In the genomic region with DNA sequence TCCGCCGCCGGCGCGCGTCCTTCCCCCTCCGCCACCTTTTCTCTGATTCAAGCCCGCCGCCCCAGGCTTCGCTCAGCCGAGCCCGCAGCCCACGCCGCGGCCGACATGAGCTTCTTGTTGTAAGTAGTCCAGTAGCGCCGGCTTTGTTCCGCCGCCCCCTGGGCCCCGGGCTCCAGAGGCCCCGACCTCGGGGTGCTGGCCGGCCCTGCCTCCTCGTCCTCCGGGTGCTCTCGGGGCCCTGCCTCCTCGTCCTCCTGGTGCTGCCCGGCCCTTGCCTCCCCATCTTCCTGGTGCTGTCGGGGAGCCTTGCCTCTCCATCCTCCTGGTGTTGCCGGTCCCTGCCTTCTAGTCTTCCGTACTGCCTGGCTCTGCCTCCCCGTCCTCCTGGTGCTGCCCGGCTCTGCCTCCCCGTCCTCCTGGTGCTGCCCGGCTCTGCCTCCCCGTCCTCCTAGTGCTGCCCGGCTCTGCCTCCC, we compare ENCODE assay signal across 8 mouse cellular contexts. TPM values are rescaled to one million over a fixed set of nuclear protein-coding genes. Genes with fewer than 3 reads are reported as not detected.
DNase-seq lines count a peak whose midpoint lies in the region; ATAC-seq and TF ChIP-seq lines count a peak whose summit lies in the region.

No protein-coding gene starts in this region.

- peak overlapping the region; percentile 98 for H3K4me3 ChIP-seq in lung, postnatal 0 days (ENCODE audit: low read depth, low read length)
- peak overlapping the region; percentile 99 for H3K4me3 ChIP-seq in intestine, postnatal 0 days (ENCODE audit: low read depth, low read length)
- peak overlapping the region; percentile 99 for H3K4me3 ChIP-seq in neural tube, embryonic 15.5 days (replicated peaks)

- no peaks in the 10 kb centered on the region for H3K9me3 ChIP-seq in lung, postnatal 0 days (ENCODE audit: low read length)
- H3K9me3 ChIP-seq in intestine, postnatal 0 days (ENCODE audit: control insufficient read depth): no peaks in the 10 kb centered on the region
- H3K9me3 ChIP-seq in neural tube, embryonic 15.5 days (replicated peaks): no peaks in the 10 kb centered on the region

- no peaks in the 10 kb centered on the region for H3K36me3 ChIP-seq in lung, postnatal 0 days (ENCODE audit: insufficient read depth, low read length)
- no peaks in the 10 kb centered on the region for H3K36me3 ChIP-seq in intestine, postnatal 0 days (ENCODE audit: control insufficient read depth, insufficient read depth)
- H3K36me3 ChIP-seq in neural tube, embryonic 15.5 days: no peaks in the 10 kb centered on the region

- peak overlapping the region; percentile 98 for H3K27ac ChIP-seq in lung, postnatal 0 days (ENCODE audit: low read length)
- peak overlapping the region; percentile 97 for H3K27ac ChIP-seq in intestine, postnatal 0 days (ENCODE audit: low read depth, low read length)
- peak overlapping the region; percentile 93 for H3K27ac ChIP-seq in neural tube, embryonic 15.5 days (replicated peaks)

- H3K9ac ChIP-seq in lung, postnatal 0 days (replicated peaks; ENCODE audit: low read depth): peak overlapping the region; percentile 86
- peak overlapping the region; percentile 97 for H3K9ac ChIP-seq in intestine, postnatal 0 days (ENCODE audit: low read depth, low read length)
- H3K9ac ChIP-seq in neural tube, embryonic 15.5 days (replicated peaks): peak overlapping the region; percentile 99

- ATAC-seq in lung, postnatal 0 days: peak; percentile 59
- peak; percentile 5; the same call in 1 of the 2 replicates for ATAC-seq in erythroblast, adult 5-6 weeks (replicated peaks; ENCODE audit: low FRiP score, poor library complexity, severe bottlenecking)
- ATAC-seq in intestine, postnatal 0 days: peak; percentile 46
- ATAC-seq in neural tube, embryonic 15.5 days (ENCODE audit: low FRiP score): peak; percentile 77

- H3K4me1 ChIP-seq in lung, postnatal 0 days (ENCODE audit: insufficient read depth, low read depth, low read length): peaks cover 14% of the 10 kb centered on the region; the same call in 1 of the 2 replicates
- H3K4me1 ChIP-seq in intestine, postnatal 0 days (replicated peaks; ENCODE audit: control insufficient read depth, insufficient read depth, low read length): peaks cover 6% of the 10 kb centered on the region; the same call in 1 of the 2 replicates
- peaks cover 31% of the 10 kb centered on the region for H3K4me1 ChIP-seq in neural tube, embryonic 15.5 days

- WGBS in lung, postnatal 0 days: 0% methylated on average over 25 of the region's 38 CpGs
- WGBS in intestine, postnatal 0 days: under 1% methylated on average over 37 of the region's 38 CpGs
- WGBS in neural tube, embryonic 15.5 days: under 1% methylated on average over 37 of the region's 38 CpGs

- H3K4me2 ChIP-seq in lung, postnatal 0 days (replicated peaks; ENCODE audit: low read depth, low read length): peak overlapping the region; percentile 75
- peak overlapping the region; percentile 87 for H3K4me2 ChIP-seq in intestine, postnatal 0 days (replicated peaks; ENCODE audit: low read depth)
- peak overlapping the region; percentile 84 for H3K4me2 ChIP-seq in neural tube, embryonic 15.5 days

- H3K27me3 ChIP-seq in lung, postnatal 0 days (replicated peaks; ENCODE audit: insufficient read depth, low read length): no peaks in the 10 kb centered on the region
- no peaks in the 10 kb centered on the region for H3K27me3 ChIP-seq in intestine, postnatal 0 days (replicated peaks; ENCODE audit: control insufficient read depth, insufficient read depth, low read length)
- no peaks in the 10 kb centered on the region for H3K27me3 ChIP-seq in neural tube, embryonic 15.5 days (replicated peaks)

- peak; percentile 51 for DNase-seq in lung, postnatal 0 days (ENCODE audit: low spot score)
- DNase-seq in lung, postnatal 25 days (ENCODE audit: low spot score): no peak
- DNase-seq in gastrocnemius, postnatal 4 days (ENCODE audit: low spot score in 2 of 2): no peak
- DNase-seq in adipocyte (ENCODE audit: low spot score): no peak
- no peak for DNase-seq in cerebellum, adult 9-11 months

- TF ChIP-seq CTCF in lung, postnatal 0 days (IDR thresholded peaks at IDR 0.05): no peak
- no peak for TF ChIP-seq CTCF in intestine, postnatal 0 days (IDR thresholded peaks at IDR 0.05; ENCODE audit: low read depth)

- TF ChIP-seq EP300 in lung, postnatal 0 days (IDR thresholded peaks at IDR 0.05): no peak

RNA-seq across cellular contexts. Expression of a gene that starts 0.4 kb away (rescaled TPM):
- polyA plus RNA-seq in lung, postnatal 0 days (2015; fragmentation: Nextera tagmentation; extraction: Ambion mirVana): 9.7 and 10.8 TPM in 2 replicates
- 21.7 and 33.6 TPM in 2 replicates for total RNA-seq in erythroblast, adult 5-6 weeks (2015; ENCODE audit: low replicate concordance)
- total RNA-seq in erythroblast, adult 5-6 weeks (2017; ENCODE audit: low replicate concordance): 15.7 and 19.4 TPM in 2 replicates
- polyA plus RNA-seq in intestine, postnatal 0 days (2015; fragmentation: Nextera tagmentation; extraction: Ambion mirVana): 8.0 and 9.6 TPM in 2 replicates
- 7.8 and 8.3 TPM in 2 replicates for polyA plus RNA-seq in neural tube, embryonic 15.5 days (2015; fragmentation: Nextera tagmentation; extraction: Ambion mirVana)
- total RNA-seq in gastrocnemius, postnatal 4 days (2021): 10 to 100 TPM; 34.5 to 42.6 TPM

RNA-seq across cellular contexts. Expression of a gene that starts 43.8 kb away (rescaled TPM):
- polyA plus RNA-seq in lung, postnatal 0 days (2015; fragmentation: Nextera tagmentation; extraction: Ambion mirVana): 7.2 and 7.8 TPM in 2 replicates
- total RNA-seq in erythroblast, adult 5-6 weeks (2015; ENCODE audit: low replicate concordance): 66.0 and 106 TPM in 2 replicates
- 75.0 and 113 TPM in 2 replicates for total RNA-seq in erythroblast, adult 5-6 weeks (2017; ENCODE audit: low replicate concordance)
- polyA plus RNA-seq in intestine, postnatal 0 days (2015; fragmentation: Nextera tagmentation; extraction: Ambion mirVana): 10.7 and 11.1 TPM in 2 replicates
- 41.8 and 50.2 TPM in 2 replicates for polyA plus RNA-seq in neural tube, embryonic 15.5 days (2015; fragmentation: Nextera tagmentation; extraction: Ambion mirVana)
- total RNA-seq in gastrocnemius, postnatal 4 days (2021): 10 to 100 TPM in 1 of 2 experiments, 1 to 10 TPM in 1; 8.7 to 11.4 TPM

RNA-seq across cellular contexts. Expression of a gene that starts 45.1 kb away (rescaled TPM):
- polyA plus RNA-seq in lung, postnatal 0 days (2015; fragmentation: Nextera tagmentation; extraction: Ambion mirVana): 45.4 and 46.0 TPM in 2 replicates
- total RNA-seq in erythroblast, adult 5-6 weeks (2015; ENCODE audit: low replicate concordance): 15.9 and 26.3 TPM in 2 replicates
- 17.6 and 31.3 TPM in 2 replicates for total RNA-seq in erythroblast, adult 5-6 weeks (2017; ENCODE audit: low replicate concordance)
- 31.2 and 33.1 TPM in 2 replicates for polyA plus RNA-seq in intestine, postnatal 0 days (2015; fragmentation: Nextera tagmentation; extraction: Ambion mirVana)
- polyA plus RNA-seq in neural tube, embryonic 15.5 days (2015; fragmentation: Nextera tagmentation; extraction: Ambion mirVana): 53.1 and 53.4 TPM in 2 replicates
- total RNA-seq in gastrocnemius, postnatal 4 days (2021): 100 to 1,000 TPM in 1 of 2 experiments, 10 to 100 TPM in 1; 95.6 to 130 TPM

Comparison
In these comparisons a context has a peak if more than half of its experiments do, and no peak if none do; other contexts are left out.
1. ATAC-seq: peak in every context shown above with its lines; median percentile 77 in neural tube, embryonic 15.5 days; 59 in lung, postnatal 0 days; 46 in intestine, postnatal 0 days; 5 in erythroblast, adult 5-6 weeks.